Mouse (Mus musculus) embryonic facial prominence, embryonic 13.5 days (tissue): Measurements from ENCODE around the gene Kif19a. TPM values are rescaled to one million over a fixed set of nuclear protein-coding genes. Genes with fewer than 3 reads are reported as not detected.
A peak's percentile ranks its signal among the peaks of the same experiment; 100 is the strongest.

Experiments used
- ATAC-seq: fragments of 200-750 bp; cut with Nextera tagmentation; 2 replicates; pipeline ENCODE4 v1.8.0; 2017; ENCODE audit warnings: low read depth; ENCODE audit not compliant: insufficient number of reproducible peaks, insufficient read depth, low FRiP score, low TSS enrichment
- H3K27ac ChIP-seq: fragments of 300-500 bp; sonication (generic); 2 replicates; pipeline ENCODE4 v1.5.1; 2015; ENCODE audit warnings: moderate library complexity, mild to moderate bottlenecking, inconsistent platforms
- H3K27me3 ChIP-seq: fragments of 300-500 bp; sonication (generic); 2 replicates; pipeline ENCODE4 v1.6.1; 2015; ENCODE audit warnings: mild to moderate bottlenecking, inconsistent platforms
- H3K36me3 ChIP-seq: fragments of 300-500 bp; sonication (generic); 2 replicates; pipeline ENCODE4 v1.6.1; 2015; ENCODE audit warnings: mild to moderate bottlenecking, inconsistent platforms
- H3K4me1 ChIP-seq: fragments of 300-500 bp; sonication (generic); 2 replicates; pipeline ENCODE4 v1.6.1; 2015; ENCODE audit warnings: inconsistent platforms
- H3K4me2 ChIP-seq: fragments of 300-500 bp; sonication (generic); 2 replicates; pipeline ENCODE4 v1.6.1; 2015; ENCODE audit warnings: moderate library complexity, mild to moderate bottlenecking, inconsistent platforms
- H3K4me3 ChIP-seq: fragments of 300-500 bp; sonication (generic); 2 replicates; pipeline ENCODE4 v1.5.1; 2015; ENCODE audit warnings: mild to moderate bottlenecking, inconsistent platforms
- H3K9ac ChIP-seq: fragments of 300-500 bp; sonication (generic); 2 replicates; pipeline ENCODE4 v1.6.1; 2015; ENCODE audit warnings: mild to moderate bottlenecking, inconsistent platforms
- H3K9me3 ChIP-seq: fragments of 300-500 bp; sonication (generic); 2 replicates; pipeline ENCODE4 v1.6.1; 2016; ENCODE audit warnings: inconsistent platforms
- WGBS: fragments of 180-500 bp; shearing (Covaris S2); methylation state at CpG from one replicate; pipeline ENCODE4 v1.1.7; 2015; ENCODE audit warnings: mixed read lengths; 5-methylcytosine and 5-hydroxymethylcytosine counted together
- polyA plus RNA-seq: library from polyadenylated mRNA; unstranded; fragments of >200 nt; fragmentation: Nextera tagmentation; extraction: Ambion mirVana; gene quantifications from 2 replicates; pipeline ENCODE4 v1.2.1, GENCODE M21; 2015

Gene Kif19a
- polyA plus RNA-seq, 1 experiment from 2014 or later, result 0.69 TPM

- H3K27ac ChIP-seq, result no peak overlapping the region
- no peaks in the 10 kb centered on the region for H3K36me3 ChIP-seq
- H3K4me2 ChIP-seq, result peak overlapping the region; percentile 73
- peak overlapping the region; percentile 47 for H3K9ac ChIP-seq
- under 1% methylated on average over 7 of the region's 7 CpGs for whole genome bisulfite sequencing
- H3K4me1 ChIP-seq, result peaks cover 27% of the 10 kb centered on the region
- peak; percentile 61 for ATAC-seq
- H3K4me3 ChIP-seq, result peak overlapping the region; percentile 42
- H3K9me3 ChIP-seq, result no peaks in the 10 kb centered on the region
- peaks cover 52% of the 10 kb centered on the region for H3K27me3 ChIP-seq
Measured at GRCm38 (mm10) chr11:114795231-114795746, 30.1 kb downstream of the Kif19a start.

DNA sequence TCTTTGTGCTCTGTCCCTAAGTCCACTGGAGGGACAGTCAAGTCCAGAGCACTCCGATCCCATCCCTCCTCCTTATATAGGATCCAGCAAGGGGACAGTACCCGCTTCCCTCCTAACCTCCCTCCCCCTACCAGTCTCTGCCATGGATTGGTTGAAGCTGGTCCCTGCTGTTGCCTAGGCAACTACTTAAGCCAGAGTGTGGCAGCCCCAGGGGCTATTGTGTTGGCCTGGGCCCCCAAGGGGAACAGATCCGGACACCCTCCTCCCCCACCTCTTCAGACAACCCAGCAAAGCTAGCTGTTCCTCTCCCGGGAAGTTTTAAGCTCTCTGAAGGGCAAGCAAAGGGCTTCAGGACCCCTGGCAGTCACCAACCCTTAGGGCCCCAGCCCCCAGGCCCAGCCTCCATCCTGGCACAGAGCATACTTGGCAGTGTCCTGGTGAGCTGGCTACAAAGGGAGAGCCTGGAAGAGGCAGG, 30.7 kb downstream of the Kif19a start, which contains the start of gene Btbd17:
TSS of gene Btbd17 (minus strand) at position 98 of the 475 bp plus-strand sequence.
- Histone ChIP-seq H3K9ac (peak within 1 kb of the TSS; percentile 47), H3K4me3 (peak within 1 kb of the TSS; percentile 42), H3K27me3 (peaks cover 46% of the 10 kb centered on the region), H3K4me1 (peaks cover 27% of the 10 kb centered on the region), H3K4me2 (peak within 1 kb of the TSS; percentile 73), H3K9me3 (no peaks in the 10 kb centered on the region), H3K36me3 (no peaks in the 10 kb centered on the region), H3K27ac (no peak within 1 kb of the TSS)
- ATAC-seq, result no peak
- WGBS, result 8% methylated on average over 4 of the region's 4 CpGs

GRCm38 (mm10) chr11:114797176-114797575, 32.0 kb downstream of the Kif19a start:
- H3K9ac ChIP-seq, result no peak overlapping the region

GRCm38 (mm10) chr11:114797981-114798380, 32.8 kb downstream of the Kif19a start:
- H3K4me3 ChIP-seq, result no peak overlapping the region
- H3K4me2 ChIP-seq, result no peak overlapping the region
- H3K4me1 ChIP-seq, result peaks cover 15% of the 10 kb centered on the region
- no peaks in the 10 kb centered on the region for H3K9me3 ChIP-seq
- H3K36me3 ChIP-seq, result no peaks in the 10 kb centered on the region
- no peak for ATAC-seq
- 78% methylated on average over 3 of the region's 3 CpGs for WGBS
- no peak overlapping the region for H3K27ac ChIP-seq
- H3K27me3 ChIP-seq, result peaks cover 25% of the 10 kb centered on the region
- no peak overlapping the region for H3K9ac ChIP-seq

More at GRCm38 (mm10) chr11:114797176-114797575, 32.0 kb downstream of the Kif19a start:
- Histone ChIP-seq H3K4me3 (no peak overlapping the region), H3K9me3 (no peaks in the 10 kb centered on the region), H3K36me3 (no peaks in the 10 kb centered on the region), H3K27me3 (peaks cover 34% of the 10 kb centered on the region), H3K4me2 (no peak overlapping the region), H3K27ac (no peak overlapping the region), H3K4me1 (peaks cover 17% of the 10 kb centered on the region)
- no peak for ATAC-seq
- 89% methylated on average over 7 of the region's 7 CpGs for WGBS

GRCm38 (mm10) chr11:114798624-114799023, 33.4 kb downstream of the Kif19a start, which contains the start of gene Gpr142:
TSS of gene Gpr142 (plus strand) at chr11:114798924.
- Histone ChIP-seq H3K27me3 (peaks cover 19% of the 10 kb centered on the region), H3K36me3 (no peaks in the 10 kb centered on the region), H3K27ac (no peak within 1 kb of the TSS), H3K9ac (no peak within 1 kb of the TSS), H3K4me1 (peaks cover 18% of the 10 kb centered on the region), H3K9me3 (no peaks in the 10 kb centered on the region), H3K4me2 (no peak within 1 kb of the TSS), H3K4me3 (no peak within 1 kb of the TSS)
- WGBS, result 97% methylated on average over 3 of the region's 3 CpGs
- ATAC-seq, result no peak

DNA sequence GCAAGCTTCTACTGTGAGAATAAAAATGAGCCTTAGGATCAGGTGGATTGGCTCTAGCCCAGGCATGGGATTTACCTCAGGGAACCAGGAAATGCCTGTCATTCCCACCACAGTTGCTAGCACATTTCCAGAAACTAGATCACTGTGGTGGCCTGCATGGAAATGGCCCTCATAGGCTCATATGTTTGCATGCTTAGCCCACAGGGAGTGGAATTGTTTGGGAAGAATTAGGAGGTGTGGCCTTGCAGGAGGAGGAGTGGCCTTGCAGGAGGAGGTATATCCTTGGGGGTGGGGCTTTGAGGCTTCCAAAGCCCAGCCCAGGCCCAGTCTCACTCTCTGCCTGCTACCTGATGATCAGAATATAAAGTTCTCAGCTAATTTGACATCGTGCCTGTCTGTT, 36.7 kb downstream of the Kif19a start:
- WGBS, result 91% methylated on average over 1 of the region's 1 CpGs
- H3K9me3 ChIP-seq, result no peaks in the 10 kb centered on the region

DNA sequence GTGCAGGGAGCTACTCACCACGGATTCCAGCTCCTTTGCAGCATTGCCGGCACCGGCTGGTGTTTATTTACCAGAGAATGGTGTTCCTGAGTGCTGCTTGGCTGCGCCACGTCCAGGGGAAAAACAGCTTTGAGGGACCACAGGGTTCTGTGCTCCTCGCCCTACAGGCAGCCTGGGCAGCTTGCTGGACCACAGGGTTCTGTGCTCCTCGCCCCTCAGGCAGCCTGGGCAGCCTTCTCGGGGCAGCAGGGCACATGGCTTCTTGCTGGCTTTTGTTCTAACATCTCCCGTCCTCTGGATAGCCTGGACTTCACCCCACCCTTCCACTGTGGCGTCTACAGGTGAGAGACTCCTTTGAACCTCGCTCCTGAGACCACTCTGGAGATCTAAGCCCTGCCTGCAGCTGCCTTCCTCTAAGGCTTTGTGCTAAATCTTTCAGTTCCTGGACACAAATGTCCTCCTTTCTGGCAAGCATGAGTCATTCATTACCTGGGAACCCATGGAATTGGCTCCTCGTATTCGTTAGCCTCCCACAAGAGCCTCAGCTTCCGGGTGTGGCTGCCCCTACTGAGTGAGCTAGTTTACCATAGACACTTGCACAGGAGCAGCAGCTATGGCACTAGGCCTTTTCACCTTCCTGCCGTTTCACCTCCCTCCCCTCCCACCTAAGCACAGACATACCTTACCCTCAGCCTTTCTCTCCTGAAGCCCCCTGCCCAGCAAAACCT, 37.5 kb downstream of the Kif19a start:
- Histone ChIP-seq H3K27me3 (no peaks in the 10 kb centered on the region), H3K9me3 (no peaks in the 10 kb centered on the region), H3K4me1 (peaks cover 14% of the 10 kb centered on the region; the same call in 1 of the 2 replicates), H3K27ac (no peak overlapping the region), H3K9ac (no peak overlapping the region), H3K4me3 (no peak overlapping the region), H3K4me2 (no peak overlapping the region), H3K36me3 (no peaks in the 10 kb centered on the region)
- no peak for ATAC-seq
- WGBS, result 64% methylated on average over 15 of the region's 15 CpGs

More for the DNA sequence above, 36.7 kb downstream of the Kif19a start:
- Histone ChIP-seq H3K4me2 (no peak overlapping the region), H3K4me1 (peaks cover 9% of the 10 kb centered on the region; the same call in 1 of the 2 replicates), H3K9ac (no peak overlapping the region), H3K27ac (no peak overlapping the region), H3K36me3 (no peaks in the 10 kb centered on the region), H3K4me3 (no peak overlapping the region), H3K27me3 (no peaks in the 10 kb centered on the region)
- no peak for ATAC-seq

DNA sequence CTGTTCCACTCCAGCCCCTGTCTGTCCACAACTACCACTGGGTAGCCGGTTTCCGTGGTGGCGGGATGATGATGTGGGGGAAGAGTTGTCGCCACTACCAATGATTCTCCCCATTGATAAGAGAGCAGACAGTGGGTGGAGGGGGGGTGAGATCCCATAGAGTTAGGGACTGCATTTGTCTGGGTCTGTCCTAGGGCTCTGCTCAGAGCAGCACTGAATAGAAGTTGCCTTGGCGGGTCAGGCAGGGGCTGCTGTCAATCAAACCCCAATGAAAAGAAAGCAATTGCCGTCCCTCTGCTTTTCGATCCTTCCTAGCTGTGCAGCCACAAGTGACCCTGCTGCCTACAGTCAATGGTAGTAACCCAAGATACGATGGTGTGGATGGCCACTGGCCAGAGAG, 38.8 kb downstream of the Kif19a start:
- Histone ChIP-seq H3K9me3 (no peaks in the 10 kb centered on the region), H3K9ac (no peak overlapping the region), H3K4me2 (no peak overlapping the region), H3K27me3 (no peaks in the 10 kb centered on the region), H3K27ac (no peak overlapping the region), H3K36me3 (no peaks in the 10 kb centered on the region), H3K4me1 (peaks cover 14% of the 10 kb centered on the region; the same call in 1 of the 2 replicates), H3K4me3 (no peak overlapping the region)
- WGBS, result 42% methylated on average over 8 of the region's 8 CpGs
- no peak for ATAC-seq

DNA sequence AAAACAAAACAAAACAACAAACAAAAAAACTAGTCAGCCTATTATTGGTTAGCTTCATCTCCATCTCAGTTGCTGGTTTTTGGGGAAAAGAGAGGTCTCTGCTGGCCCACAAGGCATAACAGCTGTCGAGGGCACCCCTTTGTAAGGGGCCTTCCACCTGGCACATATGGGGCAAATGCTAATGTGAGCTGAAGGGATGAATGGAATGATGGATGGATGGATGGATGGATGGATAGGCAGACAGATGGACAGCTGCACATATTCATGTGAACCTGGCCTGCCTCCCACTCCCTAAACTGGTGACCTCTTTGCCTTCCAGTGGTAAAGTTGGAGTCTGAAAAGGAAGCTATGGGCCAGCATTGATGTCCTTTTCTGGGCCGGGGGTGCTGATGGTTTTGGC, 41.8 kb downstream of the Kif19a start:
- Histone ChIP-seq H3K36me3 (no peaks in the 10 kb centered on the region), H3K27me3 (no peaks in the 10 kb centered on the region), H3K27ac (no peak overlapping the region), H3K4me3 (no peak overlapping the region), H3K9me3 (no peaks in the 10 kb centered on the region), H3K9ac (no peak overlapping the region), H3K4me2 (no peak overlapping the region), H3K4me1 (peaks cover 22% of the 10 kb centered on the region)
- 66% methylated on average over 2 of the region's 2 CpGs for WGBS
- no peak for ATAC-seq

DNA sequence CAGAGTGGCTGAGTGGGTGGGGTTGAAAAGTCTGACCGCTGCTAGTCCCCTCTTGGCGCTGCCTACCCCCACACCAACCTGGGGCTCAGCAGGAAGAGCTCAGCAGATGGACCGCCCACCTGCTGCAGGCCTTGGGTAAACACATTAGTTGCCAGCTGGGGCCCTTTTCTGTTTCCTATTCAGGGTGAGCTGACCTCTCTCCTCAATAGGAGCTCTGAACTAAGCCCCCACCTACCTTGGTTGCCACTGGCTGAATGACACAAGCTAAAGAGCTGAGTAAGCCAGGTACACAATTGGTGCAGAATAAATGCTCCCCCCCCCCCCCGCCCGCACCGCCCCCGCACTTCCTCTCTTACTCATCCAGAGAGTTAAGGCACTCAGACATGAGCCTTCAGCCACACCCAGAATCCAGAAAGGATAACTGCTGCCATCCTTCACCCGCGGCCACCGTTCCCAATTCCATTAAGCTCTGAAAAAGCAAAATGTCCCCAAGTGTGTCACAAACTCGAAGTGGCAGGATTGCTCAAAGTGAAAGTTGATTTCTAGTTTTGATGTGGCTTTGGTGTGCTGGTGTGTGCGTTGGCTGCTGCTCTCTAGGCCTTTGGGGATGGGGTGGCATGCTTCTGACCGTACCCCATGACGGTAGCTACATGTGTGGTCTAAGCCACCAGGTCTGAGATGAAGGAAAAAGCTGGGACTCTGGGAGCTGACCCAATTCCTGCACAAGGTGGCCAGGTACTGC, 42.7 kb downstream of the Kif19a start:
- Histone ChIP-seq H3K4me3 (no peak overlapping the region), H3K9me3 (no peaks in the 10 kb centered on the region), H3K27ac (no peak overlapping the region), H3K4me2 (no peak overlapping the region), H3K9ac (no peak overlapping the region), H3K36me3 (no peaks in the 10 kb centered on the region), H3K27me3 (no peaks in the 10 kb centered on the region), H3K4me1 (peaks cover 23% of the 10 kb centered on the region)
- ATAC-seq, result no peak
- 25% methylated on average over 14 of the region's 14 CpGs for WGBS

GRCm38 (mm10) chr11:114809371-114809770, 44.2 kb downstream of the Kif19a start:
- Histone ChIP-seq H3K27me3 (no peaks in the 10 kb centered on the region), H3K27ac (no peak overlapping the region), H3K4me1 (peaks cover 21% of the 10 kb centered on the region), H3K4me2 (no peak overlapping the region), H3K36me3 (no peaks in the 10 kb centered on the region), H3K9ac (no peak overlapping the region), H3K4me3 (no peak overlapping the region), H3K9me3 (no peaks in the 10 kb centered on the region)
- no peak for ATAC-seq
- 81% methylated on average over 1 of the region's 1 CpGs for WGBS
